Mouse (Mus musculus) liver, adult 2 months (tissue): ENCODE results near the gene Htr1b.

Experiments
- CTCF ChIP-seq: fragments of 200-500 bp; IDR thresholded peaks from 2 replicates; pipeline ENCODE4 v1.5.1; 2011; ENCODE audit warnings: low read depth, low read length, control low read depth
- POLR2A ChIP-seq: fragments of 200-500 bp; IDR thresholded peaks from 2 replicates; pipeline ENCODE4 v1.6.1; 2011; ENCODE audit warnings: low read length, control low read depth; ENCODE audit not compliant: insufficient read depth; ENCODE audit errors: extremely low read depth

- TF ChIP-seq POLR2A (no peak), CTCF (no peak)
Measured at GRCm38 (mm10) chr9:81625898-81626297, 7.7 kb downstream of the Htr1b start.
